Mouse (Mus musculus): ENCODE data around the gene Pheta2. TPM values are rescaled to one million over a fixed set of nuclear protein-coding genes. Genes with fewer than 3 reads are reported as not detected.
A peak's percentile ranks its signal among the peaks of the same experiment; 100 is the strongest.
"Not testable (repeated sequence)": the region's sequence is repeated elsewhere in the genome, so short reads cannot be mapped to it uniquely, and the experiment has no call there.

Gene Pheta2
- total RNA-seq, 2 experiments from 2014 or later = 0.27 to 0.40 TPM

GRCm38 (mm10) chr15:82343368-82344287, 4.9 kb downstream of the Pheta2 start:
- no peak for DNase-seq

GRCm38 (mm10) chr15:82344971-82345370, 6.2 kb downstream of the Pheta2 start:
- DNase-seq = no peak

- DNase-seq = peak; percentile 97
These were observed 7.2 kb downstream of the Pheta2 start for GRCm38 (mm10) chr15:82345820-82346470.

- DNase-seq = no peak
These were observed 8.0 kb downstream of the Pheta2 start for GRCm38 (mm10) chr15:82346580-82347302.

GRCm38 (mm10) chr15:82347303-82347676, 8.5 kb downstream of the Pheta2 start:
- DNase-seq = no peak

- DNase-seq = no peak
These were observed 9.1 kb downstream of the Pheta2 start for GRCm38 (mm10) chr15:82347852-82348251.

GRCm38 (mm10) chr15:82348258-82348998, 9.7 kb downstream of the Pheta2 start:
- no peak for DNase-seq

- DNase-seq = no peak
These were observed 10.2 kb downstream of the Pheta2 start for GRCm38 (mm10) chr15:82348999-82349341.

- DNase-seq = no peak
These were observed 11.6 kb downstream of the Pheta2 start for GRCm38 (mm10) chr15:82350349-82350748.

GRCm38 (mm10) chr15:82351480-82351879, 12.7 kb downstream of the Pheta2 start:
- DNase-seq = no peak

- no peak for DNase-seq
These were observed 14.5 kb downstream of the Pheta2 start for GRCm38 (mm10) chr15:82353078-82353744.

GRCm38 (mm10) chr15:82353745-82354113, 15.0 kb downstream of the Pheta2 start:
- no peak for DNase-seq

- peak; percentile 94 to 96 for DNase-seq
These were observed 15.6 kb downstream of the Pheta2 start, which contains the start of gene Ndufa6 for GRCm38 (mm10) chr15:82354126-82354945. Gene Ndufa6 (minus strand): TSS chr15:82354322.

GRCm38 (mm10) chr15:82358431-82359260, 19.9 kb downstream of the Pheta2 start:
- DNase-seq = no peak

GRCm38 (mm10) chr15:82361459-82362018, 22.8 kb downstream of the Pheta2 start:
- DNase-seq = no peak

- DNase-seq = no peak
These were observed 23.5 kb downstream of the Pheta2 start for GRCm38 (mm10) chr15:82362234-82362633.

- DNase-seq = not testable (repeated sequence)
These were observed 25.1 kb downstream of the Pheta2 start for GRCm38 (mm10) chr15:82363801-82364200.

GRCm38 (mm10) chr15:82364561-82364960, 25.8 kb downstream of the Pheta2 start:
- DNase-seq = not testable (repeated sequence)

- DNase-seq = no peak
These were observed 29.4 kb downstream of the Pheta2 start for GRCm38 (mm10) chr15:82368146-82368545.

- DNase-seq = no peak
These were observed 30.1 kb downstream of the Pheta2 start for GRCm38 (mm10) chr15:82368851-82369250.

Measured in layer of hippocampus, postnatal 36 days (tissue).